Mouse (Mus musculus) hindbrain, embryonic 13.5 days (tissue): ENCODE data around the gene Adh6a. TPM values are rescaled to one million over a fixed set of nuclear protein-coding genes. Genes with fewer than 3 reads are reported as not detected.

Experiments used
- ATAC-seq: fragments of 200-750 bp; cut with Nextera tagmentation; 2 replicates; pipeline ENCODE4 v1.8.0; 2017; ENCODE audit warnings: moderate TSS enrichment; ENCODE audit not compliant: low FRiP score
- H3K27ac ChIP-seq: fragments of 300-500 bp; sonication (generic); 2 replicates; pipeline ENCODE4 v1.5.1; 2015; ENCODE audit warnings: inconsistent platforms, mild to moderate bottlenecking, moderate library complexity
- H3K27me3 ChIP-seq: fragments of 300-500 bp; sonication (generic); 2 replicates; pipeline ENCODE4 v1.6.1; 2015; ENCODE audit warnings: mild to moderate bottlenecking, inconsistent platforms
- H3K36me3 ChIP-seq: fragments of 300-500 bp; sonication (generic); 2 replicates; pipeline ENCODE4 v1.6.1; 2015; ENCODE audit warnings: mild to moderate bottlenecking, inconsistent platforms
- H3K4me1 ChIP-seq: fragments of 300-500 bp; sonication (generic); replicated peaks from 2 replicates; pipeline ENCODE4 v1.6.1; 2015; ENCODE audit warnings: inconsistent platforms
- H3K4me2 ChIP-seq: fragments of 300-500 bp; sonication (generic); 2 replicates; pipeline ENCODE4 v1.6.1; 2015; ENCODE audit warnings: inconsistent platforms, mild to moderate bottlenecking, moderate library complexity
- H3K4me3 ChIP-seq: fragments of 300-500 bp; sonication (generic); 2 replicates; pipeline ENCODE4 v1.5.1; 2015; ENCODE audit warnings: mild to moderate bottlenecking, inconsistent platforms
- H3K9ac ChIP-seq: fragments of 300-500 bp; sonication (generic); 2 replicates; pipeline ENCODE4 v1.6.1; 2015; ENCODE audit warnings: mild to moderate bottlenecking, inconsistent platforms
- H3K9me3 ChIP-seq: fragments of 300-500 bp; sonication (generic); 2 replicates; pipeline ENCODE4 v1.6.1; 2016; ENCODE audit warnings: inconsistent platforms
- WGBS: fragments of 180-500 bp; shearing (Covaris S2); methylation state at CpG from one replicate; pipeline ENCODE4 v1.1.7; 2015; 5-methylcytosine and 5-hydroxymethylcytosine counted together
- polyA plus RNA-seq: library from polyadenylated mRNA; unstranded; fragments of >200 nt; fragmentation: Nextera tagmentation; extraction: Ambion mirVana; gene quantifications from 2 replicates; pipeline ENCODE4 v1.2.1, GENCODE M21; 2015

Gene Adh6a
- polyA plus RNA-seq, result not detected in 2 replicates

DNA sequence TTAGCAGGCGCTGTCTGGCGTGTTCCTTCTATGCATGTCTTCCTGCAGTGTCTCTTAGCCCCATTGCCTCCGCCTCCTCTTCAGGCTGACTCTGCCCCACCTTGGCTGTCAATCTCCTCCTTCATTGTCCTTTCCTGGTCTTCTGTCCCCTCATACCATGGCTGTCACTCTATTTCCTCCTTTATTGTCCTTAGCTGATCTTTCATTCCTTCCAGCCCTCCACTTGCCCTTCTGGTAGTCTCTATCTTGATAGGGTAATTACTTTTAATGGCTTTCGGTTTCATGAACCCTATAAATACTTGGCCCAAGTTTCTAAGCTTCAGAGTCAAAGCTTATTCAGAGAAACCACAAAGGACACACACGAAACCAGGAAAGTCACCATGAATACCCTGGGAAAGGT lies at the start of gene Adh6a:
Gene Adh6a, plus strand, starts transcription at position 322 of the 400 bp plus-strand sequence.
- no peaks in the 10 kb centered on the region for H3K36me3 ChIP-seq
- H3K27ac ChIP-seq, result no peak within 1 kb of the TSS
- ATAC-seq, result no peak
- H3K4me1 ChIP-seq, result no peaks in the 10 kb centered on the region
- H3K9me3 ChIP-seq, result no peaks in the 10 kb centered on the region
- H3K27me3 ChIP-seq, result no peaks in the 10 kb centered on the region
- no peak within 1 kb of the TSS for H3K4me2 ChIP-seq
- H3K9ac ChIP-seq, result no peak within 1 kb of the TSS
- no peak within 1 kb of the TSS for H3K4me3 ChIP-seq
- 85% methylated on average over 5 of the region's 5 CpGs for WGBS

DNA sequence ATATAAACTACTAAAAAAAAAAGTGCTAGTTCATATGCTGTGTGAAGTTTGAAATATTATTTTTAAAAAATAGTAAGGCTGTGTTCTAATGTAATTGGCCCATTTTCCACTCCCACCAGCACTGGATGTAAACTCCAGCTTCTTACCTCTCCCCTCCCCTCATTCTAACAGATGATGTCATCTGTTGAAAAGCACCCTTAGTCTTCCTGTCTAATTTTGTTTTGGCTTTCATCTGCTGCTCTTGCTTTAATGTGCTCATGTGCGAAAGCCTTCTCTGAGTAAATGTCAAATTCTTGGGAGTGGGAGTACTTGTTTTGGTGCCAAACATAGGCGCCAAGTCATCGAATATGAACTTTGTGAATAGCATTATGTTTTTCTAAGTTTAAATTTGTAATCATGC lies 48.4 kb upstream of the Adh6a start:
- Histone ChIP-seq H3K9me3 (no peaks in the 10 kb centered on the region), H3K27me3 (no peaks in the 10 kb centered on the region), H3K4me3 (no peak overlapping the region), H3K4me2 (no peak overlapping the region), H3K27ac (no peak overlapping the region), H3K36me3 (no peaks in the 10 kb centered on the region), H3K9ac (no peak overlapping the region), H3K4me1 (no peaks in the 10 kb centered on the region)
- no peak for ATAC-seq
- WGBS, result 83% methylated on average over 3 of the region's 3 CpGs

DNA sequence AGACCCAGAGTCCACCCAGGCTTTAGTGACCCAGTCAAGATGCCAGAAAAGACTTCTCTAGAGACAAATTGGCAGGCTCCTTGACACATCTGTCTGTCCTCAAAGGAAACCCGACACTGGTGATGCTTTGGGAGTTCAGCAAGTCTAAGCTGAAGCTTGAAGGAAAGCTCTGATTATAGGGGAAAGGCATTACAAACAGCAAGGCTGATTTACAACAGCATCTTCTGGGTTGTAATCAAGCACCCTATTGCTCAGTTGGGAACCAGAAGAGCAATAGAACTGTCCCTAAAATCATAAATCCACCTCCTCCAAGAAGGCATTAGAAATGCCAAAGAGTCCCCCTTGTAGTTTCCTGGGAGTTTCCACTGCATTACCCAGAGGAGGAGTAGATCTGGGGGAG lies 42.6 kb upstream of the Adh6a start:
- no peaks in the 10 kb centered on the region for H3K4me1 ChIP-seq
- H3K27ac ChIP-seq, result no peak overlapping the region
- H3K4me3 ChIP-seq, result no peak overlapping the region
- no peak overlapping the region for H3K4me2 ChIP-seq
- no peaks in the 10 kb centered on the region for H3K27me3 ChIP-seq
- H3K9me3 ChIP-seq, result no peaks in the 10 kb centered on the region
- WGBS, result 31% methylated on average over 1 of the region's 1 CpGs
- ATAC-seq, result no peak
- no peak overlapping the region for H3K9ac ChIP-seq
- no peaks in the 10 kb centered on the region for H3K36me3 ChIP-seq

DNA sequence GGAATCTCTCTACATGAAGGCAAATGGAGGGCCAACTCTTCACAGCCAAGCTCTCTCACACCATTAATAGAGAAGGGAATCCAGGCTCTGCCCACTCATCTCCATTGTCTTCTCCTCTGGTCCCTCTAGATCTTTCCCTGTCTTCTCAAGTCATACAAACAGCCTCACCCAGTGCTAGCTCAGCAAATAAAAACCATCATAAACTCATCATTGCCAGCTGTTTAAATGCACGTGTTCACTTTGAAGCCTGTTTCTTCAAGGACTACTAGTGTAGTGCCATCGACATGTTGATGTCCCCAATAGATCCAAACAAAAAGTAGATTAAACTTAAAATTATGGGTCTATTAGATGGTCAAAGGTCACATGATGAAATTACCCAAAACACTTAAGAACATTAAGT lies 41.8 kb upstream of the Adh6a start:
- H3K27me3 ChIP-seq, result no peaks in the 10 kb centered on the region
- 97% methylated on average over 2 of the region's 2 CpGs for WGBS
- ATAC-seq, result no peak

DNA sequence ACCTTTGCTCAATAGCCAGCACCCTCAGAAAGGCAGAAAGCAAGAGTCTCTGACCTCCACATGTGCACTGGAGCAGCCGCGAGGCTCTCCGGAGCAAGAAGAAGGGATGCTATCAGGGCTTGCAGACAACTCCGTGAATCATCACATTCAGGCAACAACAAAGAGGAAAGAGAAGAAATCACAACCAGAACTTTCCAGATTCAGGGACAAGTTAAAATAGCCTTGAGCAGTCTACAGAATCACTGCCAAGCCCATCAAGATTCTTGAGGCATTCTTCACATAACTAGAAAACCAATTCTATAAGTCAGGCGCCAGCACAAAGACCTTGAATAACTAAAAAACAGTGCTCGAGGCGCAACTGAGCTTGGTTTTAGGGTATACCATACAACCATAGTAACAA lies 40.0 kb upstream of the Adh6a start:
- H3K9me3 ChIP-seq, result no peaks in the 10 kb centered on the region
- H3K4me2 ChIP-seq, result no peak overlapping the region
- no peaks in the 10 kb centered on the region for H3K36me3 ChIP-seq
- no peak overlapping the region for H3K27ac ChIP-seq
- no peak overlapping the region for H3K4me3 ChIP-seq
- WGBS, result 95% methylated on average over 7 of the region's 7 CpGs
- no peaks in the 10 kb centered on the region for H3K27me3 ChIP-seq
- H3K4me1 ChIP-seq, result no peaks in the 10 kb centered on the region
- ATAC-seq, result no peak
- H3K9ac ChIP-seq, result no peak overlapping the region

More for the DNA sequence above, 41.8 kb upstream of the Adh6a start:
- Histone ChIP-seq H3K4me2 (no peak overlapping the region), H3K9me3 (no peaks in the 10 kb centered on the region), H3K4me1 (no peaks in the 10 kb centered on the region), H3K4me3 (no peak overlapping the region), H3K36me3 (no peaks in the 10 kb centered on the region), H3K27ac (no peak overlapping the region), H3K9ac (no peak overlapping the region)

- no peak overlapping the region for H3K9ac ChIP-seq
- no peaks in the 10 kb centered on the region for H3K27me3 ChIP-seq
- H3K4me3 ChIP-seq, result no peak overlapping the region
- no peaks in the 10 kb centered on the region for H3K4me1 ChIP-seq
- H3K27ac ChIP-seq, result no peak overlapping the region
- no peak for ATAC-seq
- no peak overlapping the region for H3K4me2 ChIP-seq
- no peaks in the 10 kb centered on the region for H3K9me3 ChIP-seq
- WGBS, result 96% methylated on average over 3 of the region's 3 CpGs
- H3K36me3 ChIP-seq, result no peaks in the 10 kb centered on the region
Measured at GRCm38 (mm10) chr3:138275100-138275499, 38.0 kb upstream of the Adh6a start.

- WGBS, result 66% methylated on average over 9 of the region's 9 CpGs
- no peak for ATAC-seq
- H3K27me3 ChIP-seq, result no peaks in the 10 kb centered on the region
- no peaks in the 10 kb centered on the region for H3K9me3 ChIP-seq
- no peaks in the 10 kb centered on the region for H3K36me3 ChIP-seq
- H3K4me3 ChIP-seq, result no peak overlapping the region
- no peak overlapping the region for H3K9ac ChIP-seq
- H3K4me1 ChIP-seq, result no peaks in the 10 kb centered on the region
- no peak overlapping the region for H3K4me2 ChIP-seq
- H3K27ac ChIP-seq, result no peak overlapping the region
Measured at GRCm38 (mm10) chr3:138282556-138282955, 30.5 kb upstream of the Adh6a start.

DNA sequence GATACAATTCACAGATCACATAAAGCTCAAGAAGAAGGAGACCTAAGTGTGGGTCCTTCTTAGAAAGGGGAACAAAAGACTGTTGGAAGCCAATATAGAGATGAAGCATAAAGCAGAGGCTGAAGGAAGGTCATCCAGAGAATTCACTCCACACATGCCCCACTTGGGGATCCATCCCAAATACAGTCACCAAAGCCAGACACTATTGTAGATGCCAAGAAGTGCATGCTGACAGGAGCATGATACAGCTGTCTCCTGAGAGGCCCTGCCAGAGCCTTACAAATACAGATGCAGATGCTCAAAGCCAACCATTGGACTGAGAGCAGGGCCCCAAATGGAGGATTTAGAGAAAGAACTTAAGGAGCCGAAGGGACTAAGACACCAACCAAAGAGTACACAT lies 29.3 kb upstream of the Adh6a start:
- H3K36me3 ChIP-seq, result no peaks in the 10 kb centered on the region
- no peak overlapping the region for H3K9ac ChIP-seq
- WGBS, result 92% methylated on average over 1 of the region's 1 CpGs
- no peaks in the 10 kb centered on the region for H3K4me1 ChIP-seq
- no peaks in the 10 kb centered on the region for H3K9me3 ChIP-seq
- no peak overlapping the region for H3K4me2 ChIP-seq
- H3K4me3 ChIP-seq, result no peak overlapping the region
- no peak for ATAC-seq
- no peak overlapping the region for H3K27ac ChIP-seq
- H3K27me3 ChIP-seq, result no peaks in the 10 kb centered on the region

DNA sequence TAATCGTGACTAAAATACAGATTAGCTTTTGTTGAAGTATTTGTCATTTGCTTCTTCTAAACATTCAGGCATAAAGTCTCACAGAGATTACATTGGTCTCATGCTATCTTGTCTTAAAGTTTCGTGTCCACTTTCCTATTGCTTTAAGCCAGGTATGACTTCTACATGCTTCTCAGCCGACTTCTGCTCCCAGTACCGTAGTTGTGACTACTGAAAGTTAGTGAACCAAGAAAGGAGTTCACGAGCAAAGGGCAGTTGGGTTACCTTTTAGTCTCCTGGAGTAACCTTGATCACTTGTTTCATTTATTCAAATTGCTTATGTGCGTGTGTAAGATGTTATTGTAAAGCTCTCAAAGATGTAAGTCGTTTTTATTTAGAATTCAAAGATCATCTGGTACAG lies 27.1 kb upstream of the Adh6a start:
- no peak overlapping the region for H3K9ac ChIP-seq
- H3K9me3 ChIP-seq, result no peaks in the 10 kb centered on the region
- H3K27me3 ChIP-seq, result no peaks in the 10 kb centered on the region
- H3K27ac ChIP-seq, result no peak overlapping the region
- no peaks in the 10 kb centered on the region for H3K4me1 ChIP-seq
- 91% methylated on average over 7 of the region's 7 CpGs for WGBS
- no peaks in the 10 kb centered on the region for H3K36me3 ChIP-seq
- H3K4me3 ChIP-seq, result no peak overlapping the region
- no peak overlapping the region for H3K4me2 ChIP-seq
- no peak for ATAC-seq

DNA sequence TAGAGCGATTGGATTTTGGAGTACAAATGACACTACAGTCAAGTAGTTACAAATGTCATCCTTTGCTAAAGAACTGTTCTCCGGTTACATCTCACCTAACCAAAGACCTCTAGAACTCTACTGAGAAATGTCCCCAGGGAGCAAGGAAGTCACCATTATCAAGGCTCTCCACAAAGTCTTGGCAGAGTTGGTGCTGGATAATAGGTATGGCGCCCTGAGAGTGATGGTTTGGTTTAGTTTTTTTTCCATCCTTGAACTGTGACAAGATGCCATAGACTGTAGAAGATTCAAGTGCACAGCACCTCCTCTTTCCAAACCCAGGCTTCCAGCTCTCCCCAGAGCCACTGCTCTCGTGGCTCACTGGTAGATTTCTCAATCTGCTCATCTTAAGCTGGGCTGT lies 25.4 kb upstream of the Adh6a start:
- H3K4me1 ChIP-seq, result no peaks in the 10 kb centered on the region
- 91% methylated on average over 4 of the region's 4 CpGs for WGBS
- no peak overlapping the region for H3K9ac ChIP-seq
- no peaks in the 10 kb centered on the region for H3K9me3 ChIP-seq
- no peaks in the 10 kb centered on the region for H3K36me3 ChIP-seq
- H3K4me3 ChIP-seq, result no peak overlapping the region
- no peak overlapping the region for H3K27ac ChIP-seq
- no peak for ATAC-seq
- H3K4me2 ChIP-seq, result no peak overlapping the region
- H3K27me3 ChIP-seq, result no peaks in the 10 kb centered on the region

- Histone ChIP-seq H3K27me3 (no peaks in the 10 kb centered on the region), H3K36me3 (no peaks in the 10 kb centered on the region), H3K4me1 (no peaks in the 10 kb centered on the region), H3K27ac (no peak overlapping the region), H3K4me3 (no peak overlapping the region), H3K9me3 (no peaks in the 10 kb centered on the region), H3K4me2 (no peak overlapping the region), H3K9ac (no peak overlapping the region)
- WGBS, result 34% methylated on average over 2 of the region's 2 CpGs
- no peak for ATAC-seq
Measured at GRCm38 (mm10) chr3:138290672-138291071, 22.4 kb upstream of the Adh6a start.

GRCm38 (mm10) chr3:138291529-138292117 lies 21.5 kb upstream of the Adh6a start:
- no peaks in the 10 kb centered on the region for H3K4me1 ChIP-seq
- H3K4me2 ChIP-seq, result no peak overlapping the region
- 93% methylated on average over 4 of the region's 4 CpGs for WGBS
- ATAC-seq, result no peak
- no peak overlapping the region for H3K27ac ChIP-seq
- no peak overlapping the region for H3K4me3 ChIP-seq
- no peaks in the 10 kb centered on the region for H3K36me3 ChIP-seq
- H3K27me3 ChIP-seq, result no peaks in the 10 kb centered on the region
- H3K9me3 ChIP-seq, result no peaks in the 10 kb centered on the region
- H3K9ac ChIP-seq, result no peak overlapping the region

DNA sequence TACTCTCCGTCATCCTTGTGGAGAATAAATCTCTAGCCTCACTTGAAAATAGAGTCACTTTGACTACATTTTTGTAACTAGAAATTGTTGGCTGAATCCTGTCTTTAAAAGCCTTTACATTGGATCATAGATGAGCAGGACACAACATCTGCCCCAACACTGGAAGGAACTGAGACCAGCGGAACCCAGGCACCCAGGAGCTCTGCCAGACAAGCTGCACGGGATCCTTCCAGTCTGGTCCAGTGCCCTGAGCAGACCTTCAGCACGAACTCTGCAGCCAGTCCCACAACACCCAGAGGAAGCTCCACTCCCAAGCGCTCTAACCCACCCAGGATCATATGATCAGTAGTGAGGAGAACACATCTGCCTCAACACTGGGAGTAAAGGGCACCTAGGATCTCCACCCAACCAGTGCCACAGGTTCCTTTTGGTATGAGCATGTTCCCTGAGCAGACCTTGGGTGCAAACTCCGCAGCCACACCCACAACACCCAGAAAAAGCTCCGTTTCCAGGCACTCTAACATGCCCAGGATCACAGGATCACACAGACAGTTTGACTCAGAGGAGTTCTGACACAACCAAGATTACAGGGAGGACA lies 19.7 kb upstream of the Adh6a start:
- H3K27me3 ChIP-seq, result no peaks in the 10 kb centered on the region
- no peaks in the 10 kb centered on the region for H3K4me1 ChIP-seq
- ATAC-seq, result no peak
- H3K4me2 ChIP-seq, result no peak overlapping the region
- no peak overlapping the region for H3K4me3 ChIP-seq
- H3K27ac ChIP-seq, result no peak overlapping the region
- no peaks in the 10 kb centered on the region for H3K36me3 ChIP-seq
- peaks cover 12% of the 10 kb centered on the region; the same call in 1 of the 2 replicates for H3K9me3 ChIP-seq
- no peak overlapping the region for H3K9ac ChIP-seq
- 91% methylated on average over 7 of the region's 7 CpGs for WGBS
